Mouse (Mus musculus): Measurements from ENCODE around the gene Smc6.

Gene Smc6

GRCm38 (mm10) chr12:11265382-11266281, at the start of gene Smc6, which contains the start of gene Gen1:
Smc6 (plus strand) TSS chr12:11265886.
Gen1 (minus strand) TSS chr12:11265801.
- DNase-seq = peak; percentile 89 to 91

- DNase-seq = no peak
Observed at GRCm38 (mm10) chr12:11216454-11216853, 49.2 kb upstream of the Smc6 start.

GRCm38 (mm10) chr12:11217726-11218250, 47.9 kb upstream of the Smc6 start:
- no peak for DNase-seq

GRCm38 (mm10) chr12:11221524-11222330, 44.0 kb upstream of the Smc6 start:
- no peak for DNase-seq

GRCm38 (mm10) chr12:11222566-11222965, 43.1 kb upstream of the Smc6 start:
- DNase-seq = no peak

- no peak for DNase-seq
Observed at GRCm38 (mm10) chr12:11223090-11223489, 42.6 kb upstream of the Smc6 start.

- no peak for DNase-seq
Observed at GRCm38 (mm10) chr12:11224722-11225121, 41.0 kb upstream of the Smc6 start.

GRCm38 (mm10) chr12:11226123-11226522, 39.6 kb upstream of the Smc6 start:
- no peak for DNase-seq

GRCm38 (mm10) chr12:11226529-11227268, 39.0 kb upstream of the Smc6 start:
- DNase-seq = no peak

GRCm38 (mm10) chr12:11230267-11230666, 35.4 kb upstream of the Smc6 start:
- DNase-seq = no peak

- no peak for DNase-seq
Observed at GRCm38 (mm10) chr12:11235996-11236395, 29.7 kb upstream of the Smc6 start.

GRCm38 (mm10) chr12:11247460-11247859, 18.2 kb upstream of the Smc6 start:
- no peak for DNase-seq

- no peak for DNase-seq
Observed at GRCm38 (mm10) chr12:11250322-11250721, 15.4 kb upstream of the Smc6 start.

GRCm38 (mm10) chr12:11264895-11265294, 791 bp upstream of the Smc6 start:
- no peak for DNase-seq

GRCm38 (mm10) chr12:11266282-11266985, 748 bp downstream of the Smc6 start:
- DNase-seq = no peak

- no peak for DNase-seq
Observed at GRCm38 (mm10) chr12:11267030-11267429, 1.3 kb downstream of the Smc6 start.

GRCm38 (mm10) chr12:11272568-11272967, 6.9 kb downstream of the Smc6 start:
- no peak for DNase-seq

- no peak for DNase-seq
Observed at GRCm38 (mm10) chr12:11273185-11273584, 7.5 kb downstream of the Smc6 start.

GRCm38 (mm10) chr12:11276632-11277031, 10.9 kb downstream of the Smc6 start:
- DNase-seq = no peak

GRCm38 (mm10) chr12:11277207-11277606, 11.5 kb downstream of the Smc6 start:
- no peak for DNase-seq

GRCm38 (mm10) chr12:11279886-11280285, 14.2 kb downstream of the Smc6 start:
- no peak for DNase-seq

GRCm38 (mm10) chr12:11281584-11281983, 15.9 kb downstream of the Smc6 start:
- DNase-seq = no peak
